Comparison of ENCODE assay signal across 8 mouse cellular contexts in genomic region chr4:117786963-117787362, GRCm38 (mm10). TPM values are rescaled to one million over a fixed set of nuclear protein-coding genes. Genes with fewer than 3 reads are reported as not detected.
A peak's percentile ranks its signal among the peaks of the same experiment; 100 is the strongest.
DNase-seq lines count a peak whose midpoint lies in the region; ATAC-seq and TF ChIP-seq lines count a peak whose summit lies in the region.

No protein-coding gene starts in this region.

- peaks cover 5% of the 10 kb centered on the region; the same call in 1 of the 2 replicates for H3K4me1 ChIP-seq in embryonic facial prominence, embryonic 10.5 days
- no peaks in the 10 kb centered on the region for H3K4me1 ChIP-seq in hindbrain, embryonic 14.5 days (replicated peaks; ENCODE audit: control insufficient read depth, insufficient read depth, low read length)
- H3K4me1 ChIP-seq in liver, adult 2 months (ENCODE audit: control insufficient read depth, insufficient read depth, low read length) = peaks cover 7% of the 10 kb centered on the region
- H3K4me1 ChIP-seq in neural tube, embryonic 15.5 days = no peaks in the 10 kb centered on the region

- no peak for TF ChIP-seq CTCF in liver, adult 2 months (IDR thresholded peaks at IDR 0.05; ENCODE audit: low read depth, low read length)

- H3K4me2 ChIP-seq in hindbrain, embryonic 14.5 days (replicated peaks) = peak overlapping the region; percentile 29
- H3K4me2 ChIP-seq in neural tube, embryonic 15.5 days = peak overlapping the region; percentile 35

- intact Hi-C loops in gastrocnemius, postnatal 14 days (cut with DNase I; ENCODE audit: low total_unique reads) = no loop called here

- H3K9me3 ChIP-seq in embryonic facial prominence, embryonic 10.5 days = no peaks in the 10 kb centered on the region
- H3K9me3 ChIP-seq in hindbrain, embryonic 14.5 days (ENCODE audit: control insufficient read depth, low read length) = no peaks in the 10 kb centered on the region
- no peaks in the 10 kb centered on the region for H3K9me3 ChIP-seq in neural tube, embryonic 15.5 days (replicated peaks)

- H3K9ac ChIP-seq in hindbrain, embryonic 14.5 days = no peak overlapping the region
- H3K9ac ChIP-seq in liver, adult 2 months (ENCODE audit: low read depth, low read length) = peak overlapping the region; percentile 47; the same call in 1 of the 2 replicates
- H3K9ac ChIP-seq in neural tube, embryonic 15.5 days (replicated peaks) = no peak overlapping the region

- H3K4me3 ChIP-seq in embryonic facial prominence, embryonic 10.5 days = peak overlapping the region; percentile 30; the same call in 1 of the 2 replicates
- no peak overlapping the region for H3K4me3 ChIP-seq in hindbrain, embryonic 14.5 days (replicated peaks; ENCODE audit: low read length)
- H3K4me3 ChIP-seq in liver, adult 2 months (ENCODE audit: insufficient read depth, low read depth, low read length) = peak overlapping the region; percentile 56
- peak overlapping the region; percentile 20; the same call in 1 of the 2 replicates for H3K4me3 ChIP-seq in neural tube, embryonic 15.5 days (replicated peaks)

- peak; percentile 69; the same call in 1 of the 2 replicates for ATAC-seq in hindbrain, embryonic 14.5 days (ENCODE audit: low FRiP score)
- peak; percentile 57 for ATAC-seq in neural tube, embryonic 15.5 days (ENCODE audit: low FRiP score)

- no peak overlapping the region for H3K27ac ChIP-seq in embryonic facial prominence, embryonic 10.5 days (replicated peaks)
- no peak overlapping the region for H3K27ac ChIP-seq in hindbrain, embryonic 14.5 days
- H3K27ac ChIP-seq in liver, adult 2 months (replicated peaks; ENCODE audit: insufficient read depth, low read depth, low read length) = peak overlapping the region; percentile 84
- H3K27ac ChIP-seq in neural tube, embryonic 15.5 days (replicated peaks) = no peak overlapping the region

- 35% methylated on average over 8 of the region's 8 CpGs for WGBS in embryonic facial prominence, embryonic 10.5 days
- 34% methylated on average over 8 of the region's 8 CpGs for whole genome bisulfite sequencing in hindbrain, embryonic 14.5 days
- 11% methylated on average over 8 of the region's 8 CpGs for WGBS in liver, adult 2 months
- WGBS in neural tube, embryonic 15.5 days = 41% methylated on average over 8 of the region's 8 CpGs

- H3K36me3 ChIP-seq in embryonic facial prominence, embryonic 10.5 days (replicated peaks) = no peaks in the 10 kb centered on the region
- H3K36me3 ChIP-seq in hindbrain, embryonic 14.5 days (replicated peaks; ENCODE audit: control insufficient read depth, insufficient read depth) = no peaks in the 10 kb centered on the region
- H3K36me3 ChIP-seq in liver, adult 2 months (ENCODE audit: control insufficient read depth, insufficient read depth, low read length) = no peaks in the 10 kb centered on the region
- no peaks in the 10 kb centered on the region for H3K36me3 ChIP-seq in neural tube, embryonic 15.5 days

- no peaks in the 10 kb centered on the region for H3K27me3 ChIP-seq in embryonic facial prominence, embryonic 10.5 days (replicated peaks; ENCODE audit: low read depth, poor library complexity, severe bottlenecking)
- H3K27me3 ChIP-seq in hindbrain, embryonic 14.5 days (ENCODE audit: control insufficient read depth, insufficient read depth, low read length) = no peaks in the 10 kb centered on the region
- H3K27me3 ChIP-seq in liver, adult 2 months (ENCODE audit: control insufficient read depth, insufficient read depth, low read length) = no peaks in the 10 kb centered on the region
- H3K27me3 ChIP-seq in neural tube, embryonic 15.5 days (replicated peaks) = no peaks in the 10 kb centered on the region

- 0 out of 2 replicates have a peak, but pooled peaks have one; percentile 26 for TF ChIP-seq POLR2A in liver, adult 2 months (IDR thresholded peaks at IDR 0.05; ENCODE audit: extremely low read depth, insufficient read depth, low read length)

- H3K79me2 ChIP-seq in liver, adult 2 months (ENCODE audit: control insufficient read depth, insufficient read depth, low read length) = no peaks in the 10 kb centered on the region

- DNase-seq in MEL-GATA-1-ER (ENCODE audit: extremely low read depth, low read depth) (peak; percentile 71), MN1 (ENCODE audit: low spot score) (no peak)
- peak; percentile 78 for DNase-seq in embryonic facial prominence, embryonic 10.5 days (ENCODE audit: low spot score)
- no peak for DNase-seq in hindbrain, embryonic 14.5 days (ENCODE audit: low spot score)
- DNase-seq in liver, adult 2 months (ENCODE audit: extremely low read depth, low read depth, low spot score) = peak; percentile 94
- no peak for DNase-seq in layer of hippocampus, postnatal 25 days (ENCODE audit: extremely low spot score in 1 of 2, low spot score in 1 of 2)
- DNase-seq in gastrocnemius, postnatal 14 days = no peak

RNA-seq across cellular contexts. Expression of gene Klf17, which starts 21.5 kb away (rescaled TPM):
- polyA plus RNA-seq in embryonic facial prominence, embryonic 10.5 days (2016; fragmentation: Nextera tagmentation; extraction: Ambion mirVana) = not detected in 2 replicates
- polyA plus RNA-seq in hindbrain, embryonic 14.5 days (2014; fragmentation: Nextera tagmentation; extraction: Ambion mirVana) = not detected in 2 replicates
- not detected in 2 replicates for total RNA-seq in liver, adult 2 months (2014; rRNA removed)
- polyA plus RNA-seq in liver, adult 2 months (2012; rRNA removed) = not detected in 2 replicates
- polyA plus RNA-seq in neural tube, embryonic 15.5 days (2015; fragmentation: Nextera tagmentation; extraction: Ambion mirVana) = not detected in 2 replicates
- not detected for total RNA-seq in layer of hippocampus, postnatal 25 days (2021)
- not detected for total RNA-seq in gastrocnemius, postnatal 14 days (2021)

RNA-seq across cellular contexts. Expression of gene Slc6a9, which starts 47.3 kb away (rescaled TPM):
- 8.2 and 10.2 TPM in 2 replicates for polyA plus RNA-seq in embryonic facial prominence, embryonic 10.5 days (2016; fragmentation: Nextera tagmentation; extraction: Ambion mirVana)
- polyA plus RNA-seq in hindbrain, embryonic 14.5 days (2014; fragmentation: Nextera tagmentation; extraction: Ambion mirVana) = 33.7 and 37.1 TPM in 2 replicates
- 9.1 and 11.0 TPM in 2 replicates for total RNA-seq in liver, adult 2 months (2014; rRNA removed)
- 51.0 and 57.0 TPM in 2 replicates for polyA plus RNA-seq in liver, adult 2 months (2012; rRNA removed)
- 51.5 and 52.5 TPM in 2 replicates for polyA plus RNA-seq in neural tube, embryonic 15.5 days (2015; fragmentation: Nextera tagmentation; extraction: Ambion mirVana)
- 10 to 100 TPM; 35.1 to 41.4 TPM for total RNA-seq in layer of hippocampus, postnatal 25 days (2021)
- total RNA-seq in gastrocnemius, postnatal 14 days (2021) = 1 to 10 TPM; 4.0 to 6.2 TPM

Comparison
In these comparisons a context has a peak if more than half of its experiments do, and no peak if none do; other contexts are left out.
1. DNase-seq: peak in MEL-GATA-1-ER (single experiment), embryonic facial prominence, embryonic 10.5 days (single experiment) and liver, adult 2 months (single experiment); none in hindbrain, embryonic 14.5 days (single experiment), MN1 (single experiment), layer of hippocampus, postnatal 25 days (0 of 2) and gastrocnemius, postnatal 14 days (single experiment).